Mouse (Mus musculus): Measurements from ENCODE around the gene Fgfr2.

GRCm38 (mm10) chr7:130954177-130954601 lies 2169.0 kb downstream of the Fgfr2 start:
- TF ChIP-seq CTCF (IDR thresholded peaks at IDR 0.05; ENCODE audit: extremely low read depth, insufficient read length, insufficient replicate concordance, low read depth, low read length) (no peak), POLR2A (IDR thresholded peaks at IDR 0.05; ENCODE audit: low read depth, low read length) (no peak)

Measured in small intestine, adult 2 months (tissue).